Mouse (Mus musculus) ES-E14 (cell line): ENCODE measurements around the gene Alx3. TPM values are rescaled to one million over a fixed set of nuclear protein-coding genes. Genes with fewer than 3 reads are reported as not detected.

Experiments
- DNase-seq: peaks from one replicate; pipeline ENCODE4 v3.0.0-alpha.2; 2013; ENCODE audit warnings: low read depth, low spot score
- H3K27ac ChIP-seq: 2 replicates; pipeline ENCODE4 v1.5.1; 2012; ENCODE audit warnings: low read depth, mild to moderate bottlenecking, low read length, moderate library complexity, mixed read lengths; ENCODE audit not compliant: poor library complexity, insufficient read depth, severe bottlenecking
- H3K36me3 ChIP-seq: 2 replicates; pipeline ENCODE4 v1.6.1; 2012; ENCODE audit warnings: mild to moderate bottlenecking, low read length, moderate library complexity, mixed read lengths; ENCODE audit not compliant: control insufficient read depth, poor library complexity, insufficient read depth, severe bottlenecking
- H3K4me1 ChIP-seq, 2 experiments: fragments of 150-350 bp in 1 of 2; sonication (generic) in 1 of 2; 2 replicates each; pipeline ENCODE4 v1.6.1; 2012; ENCODE audit warnings: low read length in 2 of 2, mild to moderate bottlenecking in 1 of 2, mixed read lengths in 1 of 2; ENCODE audit not compliant: control insufficient read depth in 2 of 2, insufficient read depth in 2 of 2, poor library complexity in 1 of 2
- H3K4me3 ChIP-seq, 2 experiments: fragments of 150-350 bp in 1 of 2; sonication (generic) in 1 of 2; 2 replicates each; pipeline ENCODE4 v1.5.1; 2012; ENCODE audit warnings: low read length in 2 of 2, low read depth in 1 of 2, mild to moderate bottlenecking in 1 of 2, mixed read lengths in 1 of 2; ENCODE audit not compliant: insufficient read depth in 1 of 2, poor library complexity in 1 of 2, severe bottlenecking in 1 of 2
- H3K9ac ChIP-seq: 2 replicates; pipeline ENCODE4 v1.6.1; 2012; ENCODE audit warnings: low read depth, mild to moderate bottlenecking, low read length, mixed read lengths; ENCODE audit not compliant: poor library complexity, insufficient read depth, severe bottlenecking
- H3K9me3 ChIP-seq: fragments of 150-350 bp; sonication (generic); 2 replicates; pipeline ENCODE4 v1.6.1; 2012; ENCODE audit warnings: low read depth, mild to moderate bottlenecking, low read length; ENCODE audit not compliant: control insufficient read depth, insufficient read depth
- CHD2 ChIP-seq: IDR thresholded peaks from 2 replicates; pipeline ENCODE4 v1.6.1; 2014; ENCODE audit warnings: mild to moderate bottlenecking, low read depth, low read length, inconsistent platforms
- HCFC1 ChIP-seq: IDR thresholded peaks from 2 replicates; pipeline ENCODE4 v1.6.1; 2012; ENCODE audit warnings: low read length, inconsistent platforms, borderline replicate concordance; ENCODE audit not compliant: insufficient read depth
- MAFK ChIP-seq: IDR thresholded peaks from 2 replicates; pipeline ENCODE4 v1.6.1; 2014; ENCODE audit warnings: mild to moderate bottlenecking, low read depth, low read length, inconsistent platforms; ENCODE audit not compliant: insufficient read depth
- ZC3H11A ChIP-seq: IDR thresholded peaks from 2 replicates; pipeline ENCODE4 v1.6.1; 2012; ENCODE audit warnings: low read depth, mild to moderate bottlenecking, inconsistent platforms, low read length, borderline replicate concordance
- ZNF384 ChIP-seq: IDR thresholded peaks from 2 replicates; pipeline ENCODE4 v1.6.1; 2012; ENCODE audit warnings: low read depth, low read length, inconsistent platforms
- in situ Hi-C, 2 experiments: fragments of 600-800 bp; cut with MboI; formaldehyde crosslinking; loops; one replicate each; pipeline ENCODE4 v1.15.1; 2025; ENCODE audit warnings: low sequenced_read_pairs in 2 of 2, inconsistent platforms in 1 of 2; ENCODE audit not compliant: unreplicated experiment in 2 of 2
- total RNA-seq: library from RNA; depleted of rRNA; stranded (reverse); fragments of 300-350 nt; gene quantifications from 2 replicates; pipeline ENCODE4 v1.2.3, GENCODE M21; 2012; rRNA removed

Gene Alx3
- total RNA-seq: 0.21 and 0.85 TPM in 2 replicates

DNA sequence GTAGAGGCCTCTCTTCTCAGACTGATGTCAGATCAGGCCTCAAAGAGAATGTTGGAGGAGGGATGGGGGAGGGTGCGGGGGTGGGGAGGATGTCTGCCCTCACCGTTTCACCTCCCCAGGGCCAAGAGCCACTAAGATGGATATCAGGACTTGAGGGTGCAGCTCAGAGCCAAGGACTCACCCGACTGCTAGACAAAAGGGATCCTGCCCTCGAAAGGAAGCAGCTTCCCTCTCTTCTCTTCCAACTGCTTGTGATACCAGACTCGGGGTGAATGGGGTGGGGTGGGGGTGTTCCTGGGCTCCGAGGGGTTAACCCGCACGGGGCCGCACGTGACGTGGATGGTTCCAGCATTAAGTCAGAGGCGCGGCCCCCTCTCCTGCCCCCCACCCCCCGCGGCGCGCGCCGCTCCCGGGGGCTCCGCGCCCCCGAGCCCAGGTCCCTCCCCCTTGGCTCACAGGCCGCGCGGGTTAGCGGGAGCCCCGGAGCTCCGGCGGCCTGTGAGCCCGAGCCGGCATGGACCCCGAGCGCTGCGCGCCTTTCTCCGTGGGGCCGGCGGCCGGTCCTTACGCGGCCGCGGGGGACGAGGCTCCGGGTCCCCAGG lies at the start of gene Alx3:
Gene Alx3, plus strand, starts transcription at position 370 of the 602 bp plus-strand sequence.
- in situ Hi-C loops: no loop called here
- no peak for DNase-seq

DNA sequence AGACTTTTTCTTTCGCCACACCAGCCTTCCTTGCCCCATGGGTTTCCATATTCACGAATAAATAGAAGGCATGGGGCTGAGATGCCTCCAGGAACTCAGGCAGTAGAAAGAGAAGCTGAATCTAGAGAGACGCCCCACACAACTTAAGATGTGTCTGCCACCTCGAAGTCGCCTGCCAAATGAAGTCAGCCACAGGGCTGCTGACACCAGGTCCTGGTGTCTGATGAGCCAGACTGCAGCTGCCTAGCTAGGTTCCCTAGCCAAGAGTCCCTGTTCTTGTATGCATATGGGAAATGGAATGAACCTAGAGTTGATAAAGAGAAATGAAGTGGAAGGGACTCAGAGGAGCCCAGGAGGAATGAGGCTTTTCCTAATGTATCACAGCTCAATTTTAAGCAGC lies 49.6 kb upstream of the Alx3 start:
- no peak for DNase-seq
- Histone ChIP-seq H3K9ac (no peak overlapping the region), H3K36me3 (no peaks in the 10 kb centered on the region), H3K4me1 (no peaks in the 10 kb centered on the region), H3K27ac (no peak overlapping the region), H3K4me3 (no peak overlapping the region), H3K9me3 (no peaks in the 10 kb centered on the region)
- TF ChIP-seq HCFC1 (no peak), CHD2 (no peak), ZC3H11A (no peak), ZNF384 (no peak), MAFK (no peak)
- in situ Hi-C loops: no loop called here

More for the DNA sequence above, at the start of gene Alx3:
- peaks cover 0 to 7% of the 10 kb centered on the region in 2 experiments; a peak in 1 of 4 replicates for H3K4me1 ChIP-seq
- no peak for TF ChIP-seq ZNF384
- TF ChIP-seq ZC3H11A: no peak
- no peak for TF ChIP-seq CHD2
- TF ChIP-seq MAFK: no peak
- TF ChIP-seq HCFC1: no peak
- H3K4me3 ChIP-seq: peak within 1 kb of the TSS; percentile 45 to 53
- no peak within 1 kb of the TSS for H3K27ac ChIP-seq
- no peaks in the 10 kb centered on the region for H3K9me3 ChIP-seq
- no peaks in the 10 kb centered on the region for H3K36me3 ChIP-seq
- peak within 1 kb of the TSS; percentile 36; the same call in 1 of the 2 replicates for H3K9ac ChIP-seq

DNA sequence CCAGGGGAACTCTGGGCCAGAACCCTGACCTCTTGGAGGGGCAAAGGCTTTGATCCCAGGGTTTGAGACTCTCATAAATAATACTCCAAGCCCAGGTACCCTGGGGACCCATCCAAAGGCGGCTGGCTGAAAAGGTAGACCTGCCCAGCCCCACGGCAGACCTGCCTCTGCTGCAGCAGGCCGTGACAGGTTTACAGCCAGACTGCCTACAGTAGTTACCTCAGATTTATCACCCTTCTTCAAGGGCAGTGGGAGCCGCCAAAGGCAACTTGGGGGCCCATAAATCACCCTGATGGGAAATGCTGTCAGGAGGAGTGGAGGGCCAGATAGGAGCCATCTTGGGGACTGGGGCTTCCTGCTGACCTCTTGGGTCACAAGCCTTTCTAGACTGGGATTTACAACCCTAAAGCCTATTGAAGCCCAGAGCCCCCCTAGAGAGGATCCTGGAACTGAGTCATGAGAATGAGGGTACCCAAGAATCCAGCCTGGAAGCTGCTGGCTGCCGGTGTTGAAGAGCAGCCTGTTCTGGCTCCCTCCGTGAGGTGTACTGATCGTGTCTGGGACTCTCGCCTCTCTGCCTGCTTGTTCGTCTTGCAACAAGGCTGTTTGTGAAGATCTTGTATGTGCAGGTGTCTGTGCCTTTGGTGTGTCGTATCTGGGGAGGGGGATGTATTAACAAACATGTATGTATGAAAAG lies 49.0 kb upstream of the Alx3 start:
- H3K27ac ChIP-seq: no peak overlapping the region
- no peak for DNase-seq
- H3K36me3 ChIP-seq: no peaks in the 10 kb centered on the region
- H3K4me1 ChIP-seq: no peaks in the 10 kb centered on the region
- H3K9ac ChIP-seq: no peak overlapping the region
- no peak for TF ChIP-seq HCFC1
- no peak for TF ChIP-seq CHD2
- no peak for TF ChIP-seq MAFK
- TF ChIP-seq ZC3H11A: no peak
- no peak for TF ChIP-seq ZNF384
- in situ Hi-C loops: no loop called here
- no peak overlapping the region for H3K4me3 ChIP-seq
- no peaks in the 10 kb centered on the region for H3K9me3 ChIP-seq

DNA sequence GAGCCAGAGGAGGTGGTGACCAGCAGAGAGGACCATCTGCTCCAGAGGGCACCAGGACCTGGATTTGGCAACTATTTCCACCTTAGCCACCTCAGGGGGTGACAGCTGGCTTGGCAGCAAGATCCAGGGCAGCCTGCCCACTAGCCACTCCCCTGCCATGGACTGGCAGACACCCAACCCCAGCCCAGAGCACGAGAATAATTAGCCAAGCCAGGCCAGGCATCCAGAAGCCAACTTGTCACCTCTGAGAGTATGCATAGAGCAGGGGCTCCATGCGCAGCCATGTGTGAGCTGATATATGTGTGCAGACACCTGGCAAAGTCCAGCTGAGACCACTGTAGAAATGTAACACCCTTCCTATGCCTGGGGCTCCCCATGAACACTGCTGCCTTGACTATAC lies 47.9 kb upstream of the Alx3 start:
- no peak for TF ChIP-seq ZNF384
- TF ChIP-seq ZC3H11A: no peak
- no peak for TF ChIP-seq MAFK
- TF ChIP-seq CHD2: no peak
- TF ChIP-seq HCFC1: no peak
- H3K27ac ChIP-seq: no peak overlapping the region
- in situ Hi-C loops: no loop called here
- no peaks in the 10 kb centered on the region for H3K9me3 ChIP-seq
- no peaks in the 10 kb centered on the region for H3K4me1 ChIP-seq
- H3K9ac ChIP-seq: no peak overlapping the region
- no peak for DNase-seq
- H3K4me3 ChIP-seq: no peak overlapping the region
- H3K36me3 ChIP-seq: no peaks in the 10 kb centered on the region
